8 mouse cellular contexts compared by ENCODE assay signal in the genomic region with DNA sequence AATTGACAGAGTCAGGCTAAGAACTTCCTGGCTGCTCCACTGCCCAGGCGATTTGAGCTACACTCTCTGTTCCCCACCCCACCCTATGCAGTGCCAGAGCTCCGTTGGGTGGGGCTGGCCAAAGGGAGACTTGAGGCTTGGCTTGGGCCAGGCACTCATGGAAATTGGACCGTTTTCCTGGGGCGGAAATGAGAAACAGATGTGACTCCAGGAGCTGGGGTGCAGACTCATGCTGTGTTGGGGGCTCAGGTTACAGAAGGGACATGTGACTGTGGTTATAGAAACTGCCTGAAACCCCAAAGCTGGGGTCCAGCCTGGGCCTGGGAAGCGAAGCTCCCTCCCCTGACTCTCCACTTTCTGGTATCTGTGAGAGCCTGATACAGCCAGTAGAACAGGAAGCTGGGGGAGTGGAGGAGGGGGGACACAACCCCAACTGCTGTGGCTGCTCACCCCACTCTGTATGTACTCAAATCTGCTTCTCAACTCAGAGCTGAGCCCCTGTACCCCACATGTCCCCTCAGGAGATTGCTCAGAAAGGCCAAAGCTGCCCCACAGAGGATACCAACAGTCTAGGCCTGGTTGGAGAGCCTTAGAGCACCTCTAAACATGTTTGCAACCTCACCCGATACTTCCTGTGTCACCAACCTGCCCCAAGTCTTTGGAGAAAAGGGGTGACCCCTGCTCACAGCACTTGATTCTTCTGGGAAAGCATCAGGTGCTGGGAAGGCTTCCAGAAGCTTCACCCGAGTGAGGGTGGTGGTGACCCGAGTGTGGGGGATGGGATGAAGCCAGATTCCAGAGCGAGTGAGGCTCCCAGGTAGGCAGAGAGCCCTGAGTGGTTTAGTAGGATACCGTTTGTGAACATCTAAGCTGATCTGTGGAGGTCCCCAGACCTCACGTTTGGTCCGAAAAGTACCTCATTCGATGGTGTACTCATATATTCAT.
DNase-seq lines count a peak whose midpoint lies in the region; ATAC-seq and TF ChIP-seq lines count a peak whose summit lies in the region.

No protein-coding gene starts in this region.

- H3K4me3 ChIP-seq in spleen, adult 2 months (ENCODE audit: extremely low read depth, insufficient read depth, insufficient read length): no peak overlapping the region
- no peak overlapping the region for H3K4me3 ChIP-seq in liver, embryonic 12.5 days

- no peak for TF ChIP-seq CTCF in spleen, adult 2 months (IDR thresholded peaks at IDR 0.05; ENCODE audit: extremely low read depth, insufficient read depth, insufficient read length, insufficient replicate concordance)

- no peak overlapping the region for H3K9ac ChIP-seq in liver, embryonic 12.5 days

- no peaks in the 10 kb centered on the region for H3K36me3 ChIP-seq in spleen, adult 2 months (ENCODE audit: control insufficient read depth, insufficient read depth, low read length)
- no peaks in the 10 kb centered on the region for H3K36me3 ChIP-seq in liver, embryonic 12.5 days

- H3K27ac ChIP-seq in spleen, adult 2 months (ENCODE audit: insufficient read depth, low read length): peak overlapping the region; percentile 46; the same call in 1 of the 2 replicates
- peak overlapping the region; percentile 62 for H3K27ac ChIP-seq in liver, embryonic 12.5 days

- H3K4me1 ChIP-seq in spleen, adult 2 months (ENCODE audit: control insufficient read depth, insufficient read depth, insufficient read length): peaks cover 17% of the 10 kb centered on the region; the same call in 1 of the 2 replicates
- H3K4me1 ChIP-seq in liver, embryonic 12.5 days: peaks cover 37% of the 10 kb centered on the region

- peak; percentile 61 for ATAC-seq in liver, embryonic 12.5 days

- H3K27me3 ChIP-seq in spleen, adult 2 months (ENCODE audit: control insufficient read depth, insufficient read depth, low read length): no peaks in the 10 kb centered on the region
- H3K27me3 ChIP-seq in liver, embryonic 12.5 days (replicated peaks): no peaks in the 10 kb centered on the region

- 33% methylated on average over 13 of the region's 13 CpGs for WGBS in spleen, adult 2 months
- WGBS in liver, embryonic 12.5 days (ENCODE audit: insufficient replicate concordance): 37% methylated on average over 13 of the region's 13 CpGs

- H3K4me2 ChIP-seq in liver, embryonic 12.5 days: no peak overlapping the region

- DNase-seq in spleen, adult 2 months (ENCODE audit: low read depth in 1 of 2, low spot score in 2 of 2): no peak
- no peak for DNase-seq in spleen, postnatal 14 days (ENCODE audit: low spot score in 2 of 2)
- DNase-seq in forelimb bud, embryonic 11.5 days (ENCODE audit: low read depth, low spot score): peak; percentile 96
- peak; percentile 88 for DNase-seq in hindlimb bud, embryonic 11.5 days (ENCODE audit: extremely low spot score, low read depth, low spot score)
- peak; percentile 94 for DNase-seq in skeletal muscle tissue, adult 2 months (ENCODE audit: low read depth, low spot score)
- no peak for DNase-seq in frontal cortex, postnatal 25 days (ENCODE audit: low spot score in 2 of 2)
- no peak for DNase-seq in cerebellum, postnatal 4 days (ENCODE audit: low spot score in 2 of 2)

- H3K9me3 ChIP-seq in liver, embryonic 12.5 days (replicated peaks): no peaks in the 10 kb centered on the region

- no peak for TF ChIP-seq POLR2A in spleen, adult 2 months (IDR thresholded peaks at IDR 0.05; ENCODE audit: low read depth, low read length)

Comparison
In these comparisons a context has a peak if more than half of its experiments do, and no peak if none do; other contexts are left out.
1. DNase-seq: peak in forelimb bud, embryonic 11.5 days (single experiment), hindlimb bud, embryonic 11.5 days (single experiment) and skeletal muscle tissue, adult 2 months (single experiment); none in spleen, adult 2 months (0 of 2), spleen, postnatal 14 days (0 of 2), frontal cortex, postnatal 25 days (0 of 2) and cerebellum, postnatal 4 days (0 of 2).